13 mouse cellular contexts compared by ENCODE assay signal in genomic region chr13:52014566-52014965, GRCm38 (mm10).
DNase-seq lines count a peak whose midpoint lies in the region; ATAC-seq and TF ChIP-seq lines count a peak whose summit lies in the region.
"Had no signal": no experiment of that assay in that cellular context is flagged by ENCODE, and none has a peak within 500 bp of the region (broad histone marks: within the 10 kb centered on the region; RNA-seq: fewer than 3 reads in every experiment).

No protein-coding gene starts in this region.

- H3K4me2 ChIP-seq in forebrain, embryonic 12.5 days: no peak overlapping the region
- H3K4me2 ChIP-seq in hindbrain, embryonic 15.5 days: no peak overlapping the region
- no peak overlapping the region for H3K4me2 ChIP-seq in midbrain, embryonic 15.5 days
- no peak overlapping the region for H3K4me2 ChIP-seq in liver, postnatal 0 days (ENCODE audit: low read depth, low read length)
- H3K4me2 ChIP-seq: lung, embryonic 15.5 days had no signal

- peaks cover 26% of the 10 kb centered on the region for H3K27me3 ChIP-seq in forebrain, embryonic 12.5 days
- no peaks in the 10 kb centered on the region for H3K27me3 ChIP-seq in hindbrain, embryonic 15.5 days
- no peaks in the 10 kb centered on the region for H3K27me3 ChIP-seq in midbrain, embryonic 15.5 days (replicated peaks)
- no peaks in the 10 kb centered on the region for H3K27me3 ChIP-seq in liver, postnatal 0 days (ENCODE audit: insufficient read depth, low read length)
- H3K27me3 ChIP-seq: lung, embryonic 15.5 days had no signal

- H3K4me1 ChIP-seq in forebrain, embryonic 12.5 days: peaks cover 22% of the 10 kb centered on the region
- peaks cover 28% of the 10 kb centered on the region for H3K4me1 ChIP-seq in hindbrain, embryonic 15.5 days (replicated peaks)
- peaks cover 30% of the 10 kb centered on the region for H3K4me1 ChIP-seq in midbrain, embryonic 15.5 days
- 0 out of 2 replicates have a peak, but pooled peaks cover 5% of the 10 kb centered on the region for H3K4me1 ChIP-seq in liver, postnatal 0 days (ENCODE audit: insufficient read depth)

- peak; percentile 25; the same call in 1 of the 2 replicates for ATAC-seq in forebrain, embryonic 12.5 days (ENCODE audit: low FRiP score)
- peak; percentile 9; the same call in 1 of the 2 replicates for ATAC-seq in hindbrain, embryonic 15.5 days (ENCODE audit: low FRiP score, low read depth)
- peak; percentile 34; the same call in 1 of the 2 replicates for ATAC-seq in midbrain, embryonic 15.5 days (replicated peaks)
- no peak for ATAC-seq in liver, postnatal 0 days

- no peaks in the 10 kb centered on the region for H3K36me3 ChIP-seq in forebrain, embryonic 12.5 days (replicated peaks)
- no peaks in the 10 kb centered on the region for H3K36me3 ChIP-seq in hindbrain, embryonic 15.5 days
- H3K36me3 ChIP-seq in midbrain, embryonic 15.5 days (replicated peaks): no peaks in the 10 kb centered on the region
- no peaks in the 10 kb centered on the region for H3K36me3 ChIP-seq in liver, postnatal 0 days (replicated peaks; ENCODE audit: insufficient read depth, low read length)
- H3K36me3 ChIP-seq: lung, embryonic 15.5 days had no signal

- H3K27ac ChIP-seq in forebrain, embryonic 12.5 days: peak overlapping the region; percentile 69
- peak overlapping the region; percentile 69 for H3K27ac ChIP-seq in hindbrain, embryonic 15.5 days (replicated peaks)
- H3K27ac ChIP-seq in midbrain, embryonic 15.5 days: peak overlapping the region; percentile 75
- no peak overlapping the region for H3K27ac ChIP-seq in liver, postnatal 0 days (ENCODE audit: low read depth)
- H3K27ac ChIP-seq: layer of hippocampus, adult 2 months; lung, embryonic 15.5 days had no signal

- TF ChIP-seq CTCF in liver, postnatal 0 days (IDR thresholded peaks at IDR 0.05; ENCODE audit: low read depth): no peak

- no peak for TF ChIP-seq EP300 in liver, postnatal 0 days (IDR thresholded peaks at IDR 0.05; ENCODE audit: low read depth)

- 52% methylated on average over 7 of the region's 7 CpGs for WGBS in forebrain, embryonic 12.5 days
- 32% methylated on average over 7 of the region's 7 CpGs for WGBS in hindbrain, embryonic 15.5 days
- 45% methylated on average over 7 of the region's 7 CpGs for WGBS in midbrain, embryonic 15.5 days
- WGBS in liver, postnatal 0 days (ENCODE audit: insufficient replicate concordance): 78% methylated on average over 7 of the region's 7 CpGs

- H3K9me3 ChIP-seq in forebrain, embryonic 12.5 days: no peaks in the 10 kb centered on the region
- no peaks in the 10 kb centered on the region for H3K9me3 ChIP-seq in hindbrain, embryonic 15.5 days
- no peaks in the 10 kb centered on the region for H3K9me3 ChIP-seq in midbrain, embryonic 15.5 days
- no peaks in the 10 kb centered on the region for H3K9me3 ChIP-seq in liver, postnatal 0 days (ENCODE audit: low read length)
- H3K9me3 ChIP-seq: lung, embryonic 15.5 days had no signal

- no peak overlapping the region for H3K9ac ChIP-seq in forebrain, embryonic 12.5 days
- H3K9ac ChIP-seq in hindbrain, embryonic 15.5 days: no peak overlapping the region
- H3K9ac ChIP-seq in midbrain, embryonic 15.5 days: no peak overlapping the region
- H3K9ac ChIP-seq in liver, postnatal 0 days (replicated peaks): no peak overlapping the region
- H3K9ac ChIP-seq: lung, embryonic 15.5 days had no signal

- H3K4me3 ChIP-seq in forebrain, embryonic 12.5 days (replicated peaks): no peak overlapping the region
- no peak overlapping the region for H3K4me3 ChIP-seq in hindbrain, embryonic 15.5 days
- no peak overlapping the region for H3K4me3 ChIP-seq in midbrain, embryonic 15.5 days
- no peak overlapping the region for H3K4me3 ChIP-seq in liver, postnatal 0 days (ENCODE audit: low read depth, low read length)
- H3K4me3 ChIP-seq: layer of hippocampus, adult 2 months; lung, embryonic 15.5 days had no signal

- peak; percentile 43 for DNase-seq in embryo, embryonic 10.5 days (ENCODE audit: low spot score)
- no peak for DNase-seq in layer of hippocampus, postnatal 36 days
- DNase-seq in adrenal gland, adult (ENCODE audit: inconsistent age in 2 of 2, low spot score in 1 of 2): no peak
- no peak for DNase-seq in frontal cortex, postnatal 10 days (ENCODE audit: low spot score in 2 of 2)
- DNase-seq in liver, postnatal 0 days: no peak
- DNase-seq: heart, adult 18-20 months; heart, postnatal 36 days; left cerebral cortex, postnatal 4 days had no signal
